Mouse (Mus musculus) liver, embryonic 14.5 days (tissue): ENCODE measurements at regions not wholly inside any gene's neighbourhood (a gene's known extent, or its start where the extent isn't known, plus 50 kb on each side); places are given as distances from the start of the nearest gene placed in this dataset.

Source experiments
- ATAC-seq: fragments of 200-750 bp; cut with Nextera tagmentation; 2 replicates; pipeline ENCODE4 v1.8.0; 2017; ENCODE audit warnings: moderate number of reproducible peaks, mild to moderate bottlenecking, moderate library complexity; ENCODE audit not compliant: insufficient read depth
- DNase-seq, 3 experiments: peaks; one replicate each; pipeline ENCODE4 v3.0.0-alpha.2; 2012 to 2013; ENCODE audit warnings: low read depth in 3 of 3, low spot score in 3 of 3
- H3K27ac ChIP-seq: fragments of 300-500 bp; sonication (generic); 2 replicates; pipeline ENCODE4 v1.5.1; 2014; ENCODE audit warnings: moderate library complexity, mild to moderate bottlenecking, control low read depth, inconsistent platforms
- H3K27me3 ChIP-seq: fragments of 300-500 bp; sonication (generic); 2 replicates; pipeline ENCODE4 v1.6.1; 2014; ENCODE audit warnings: mild to moderate bottlenecking, low read length, moderate library complexity; ENCODE audit not compliant: control insufficient read depth, insufficient read depth
- H3K36me3 ChIP-seq: fragments of 300-500 bp; sonication (generic); replicated peaks from 2 replicates; pipeline ENCODE4 v1.6.1; 2014; ENCODE audit warnings: low read depth; ENCODE audit not compliant: control insufficient read depth, insufficient read depth
- H3K4me1 ChIP-seq, 2 experiments: fragments of 200-500 bp in 1 of 2; fragments of 300-500 bp in 1 of 2; sonication (generic) in 1 of 2; replicated peaks; 2 replicates each; pipeline ENCODE4 v1.6.1; 2012 to 2014; ENCODE audit warnings: antibody characterized with exemption in 1 of 2, inconsistent platforms in 1 of 2, low read length in 1 of 2; ENCODE audit not compliant: control insufficient read depth in 2 of 2, insufficient read depth in 2 of 2
- H3K4me2 ChIP-seq: fragments of 300-500 bp; sonication (generic); 2 replicates; pipeline ENCODE4 v1.6.1; 2014; ENCODE audit warnings: low read depth, mild to moderate bottlenecking, control low read depth, moderate library complexity
- H3K4me3 ChIP-seq, 2 experiments: fragments of 200-500 bp in 1 of 2; fragments of 300-500 bp in 1 of 2; sonication (generic) in 1 of 2; 2 replicates each; pipeline ENCODE4 v1.5.1; 2012 to 2014; ENCODE audit warnings: low read depth in 2 of 2, low read length in 2 of 2, mild to moderate bottlenecking in 2 of 2, control low read depth in 1 of 2, inconsistent platforms in 1 of 2, moderate library complexity in 1 of 2; ENCODE audit not compliant: insufficient read depth in 1 of 2
- H3K9ac ChIP-seq: fragments of 300-500 bp; sonication (generic); replicated peaks from 2 replicates; pipeline ENCODE4 v1.6.1; 2014; ENCODE audit warnings: mild to moderate bottlenecking, control low read depth, moderate library complexity
- H3K9me3 ChIP-seq: fragments of 300-500 bp; sonication (generic); 2 replicates; pipeline ENCODE4 v1.6.1; 2016; ENCODE audit warnings: low read length, mixed read lengths; ENCODE audit not compliant: control insufficient read depth
- CTCF ChIP-seq: IDR thresholded peaks from 2 replicates; pipeline ENCODE4 v1.5.1; 2016; ENCODE audit warnings: antibody characterized with exemption, low read depth, control low read depth
- EP300 ChIP-seq: IDR thresholded peaks from 2 replicates; pipeline ENCODE4 v1.6.1; 2016; ENCODE audit warnings: antibody characterized with exemption, low read depth
- WGBS: fragments of 180-500 bp; shearing (Covaris S2); extraction: QIAGEN DNeasy Blood & Tissue Kit; methylation state at CpG from one replicate; pipeline ENCODE4 v1.1.7; 2014; ENCODE audit not compliant: insufficient replicate concordance; 5-methylcytosine and 5-hydroxymethylcytosine counted together

DNA sequence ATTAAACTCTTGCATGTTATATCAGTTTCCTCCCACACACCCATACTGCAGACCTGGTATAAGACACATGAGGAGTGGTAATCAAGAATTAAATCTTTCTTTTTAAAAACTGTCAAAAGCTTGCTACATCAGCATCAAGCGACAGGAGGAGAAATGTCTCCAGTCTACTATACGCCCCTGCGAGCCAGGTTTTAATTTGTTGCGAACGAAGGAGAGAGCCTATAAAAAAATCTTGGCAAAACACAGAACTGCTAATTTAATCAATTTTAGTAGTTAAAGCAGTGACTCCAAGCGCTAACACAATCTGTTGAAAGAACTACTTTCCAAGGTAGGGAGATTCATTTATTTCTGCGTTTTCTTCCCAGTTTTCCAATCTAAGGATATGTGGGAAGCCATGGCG, 50.4 kb upstream of the Rnft1 start:
- WGBS, result 82% methylated on average over 8 of the region's 8 CpGs
- Histone ChIP-seq H3K27me3 (no peaks in the 10 kb centered on the region), H3K9me3 (no peaks in the 10 kb centered on the region), H3K4me1 (no peaks in the 10 kb centered on the region), H3K27ac (no peak overlapping the region), H3K9ac (no peak overlapping the region), H3K4me2 (no peak overlapping the region), H3K4me3 (no peak overlapping the region), H3K36me3 (no peaks in the 10 kb centered on the region)
- ATAC-seq (no peak), DNase-seq (no peak)
- no peak for TF ChIP-seq CTCF
- TF ChIP-seq EP300, result no peak
